In genomic region chr8:6207617-6208349, GRCm38 (mm10) we compare ENCODE assay signal across 14 mouse cellular contexts.
DNase-seq lines count a peak whose midpoint lies in the region; ATAC-seq and TF ChIP-seq lines count a peak whose summit lies in the region.
"Had no signal": no experiment of that assay in that cellular context is flagged by ENCODE, and none has a peak within 500 bp of the region (broad histone marks: within the 10 kb centered on the region; RNA-seq: fewer than 3 reads in every experiment).

No protein-coding gene starts in this region.

- no peaks in the 10 kb centered on the region for H3K9me3 ChIP-seq in hindbrain, embryonic 13.5 days
- no peaks in the 10 kb centered on the region for H3K9me3 ChIP-seq in midbrain, embryonic 16.5 days (replicated peaks; ENCODE audit: control insufficient read depth, low read length, poor library complexity, severe bottlenecking)
- H3K9me3 ChIP-seq in intestine, embryonic 16.5 days (ENCODE audit: control insufficient read depth, low read length), result no peaks in the 10 kb centered on the region
- H3K9me3 ChIP-seq: G1E had no signal

- H3K36me3 ChIP-seq in hindbrain, embryonic 13.5 days, result no peaks in the 10 kb centered on the region
- no peaks in the 10 kb centered on the region for H3K36me3 ChIP-seq in midbrain, embryonic 16.5 days (ENCODE audit: control insufficient read depth, insufficient read depth, low read length)
- no peaks in the 10 kb centered on the region for H3K36me3 ChIP-seq in intestine, embryonic 16.5 days (ENCODE audit: control insufficient read depth, insufficient read depth, low read length)
- H3K36me3 ChIP-seq: G1E had no signal

- H3K4me1 ChIP-seq in hindbrain, embryonic 13.5 days (replicated peaks), result peaks cover 10% of the 10 kb centered on the region
- H3K4me1 ChIP-seq in midbrain, embryonic 16.5 days (ENCODE audit: control insufficient read depth, insufficient read depth, low read length), result peaks cover 5% of the 10 kb centered on the region
- H3K4me1 ChIP-seq in intestine, embryonic 16.5 days (ENCODE audit: control insufficient read depth, insufficient read depth, low read length), result no peaks in the 10 kb centered on the region

- H3K4me2 ChIP-seq in hindbrain, embryonic 13.5 days, result no peak overlapping the region
- no peak overlapping the region for H3K4me2 ChIP-seq in midbrain, embryonic 16.5 days (ENCODE audit: low read length)
- no peak overlapping the region for H3K4me2 ChIP-seq in intestine, embryonic 16.5 days (ENCODE audit: low read depth, low read length)

- peak; percentile 38 to 54 for DNase-seq in cerebellum, postnatal 10 days
- no peak for DNase-seq in cerebellum, adult 11-12 months
- peak; percentile 85 for DNase-seq in brain, embryonic 14.5 days (ENCODE audit: low read depth)
- no peak for DNase-seq in spleen, postnatal 10 days (ENCODE audit: low spot score in 2 of 2)
- no peak for DNase-seq in heart, adult 8-10 months (ENCODE audit: low spot score)
- DNase-seq: cerebellum, adult 8-10 months; heart, adult 18-20 months; kidney, postnatal 25 days; lung, postnatal 10 days had no signal

- ATAC-seq in hindbrain, embryonic 13.5 days (ENCODE audit: low FRiP score), result peak; percentile 89
- ATAC-seq in midbrain, embryonic 16.5 days, result peak; percentile 76; the same call in 1 of the 2 replicates
- ATAC-seq in intestine, embryonic 16.5 days, result no peak

- H3K27me3 ChIP-seq in hindbrain, embryonic 13.5 days, result no peaks in the 10 kb centered on the region
- no peaks in the 10 kb centered on the region for H3K27me3 ChIP-seq in midbrain, embryonic 16.5 days (ENCODE audit: control insufficient read depth, insufficient read depth, low read depth, low read length)
- H3K27me3 ChIP-seq in intestine, embryonic 16.5 days (replicated peaks; ENCODE audit: control insufficient read depth, insufficient read depth, low read length), result no peaks in the 10 kb centered on the region

- H3K4me3 ChIP-seq in hindbrain, embryonic 13.5 days, result no peak overlapping the region
- no peak overlapping the region for H3K4me3 ChIP-seq in midbrain, embryonic 16.5 days (ENCODE audit: low read depth, low read length)
- no peak overlapping the region for H3K4me3 ChIP-seq in intestine, embryonic 16.5 days (ENCODE audit: low read length)
- H3K4me3 ChIP-seq: erythroblast, embryonic 14.5 days had no signal

- peak overlapping the region; percentile 72 for H3K27ac ChIP-seq in hindbrain, embryonic 13.5 days
- no peak overlapping the region for H3K27ac ChIP-seq in midbrain, embryonic 16.5 days (ENCODE audit: low read length)
- H3K27ac ChIP-seq in intestine, embryonic 16.5 days (ENCODE audit: low read length), result no peak overlapping the region

- 15% methylated on average over 2 of the region's 2 CpGs for WGBS in hindbrain, embryonic 13.5 days
- 27% methylated on average over 2 of the region's 2 CpGs for WGBS in midbrain, embryonic 16.5 days
- 57% methylated on average over 2 of the region's 2 CpGs for WGBS in intestine, embryonic 16.5 days

- no peak for TF ChIP-seq POLR2A in brain, embryonic 14.5 days (IDR thresholded peaks at IDR 0.05; ENCODE audit: borderline replicate concordance, extremely low read depth, insufficient read depth, insufficient read length, poor library complexity, severe bottlenecking)

- no peak overlapping the region for H3K9ac ChIP-seq in hindbrain, embryonic 13.5 days
- no peak overlapping the region for H3K9ac ChIP-seq in midbrain, embryonic 16.5 days (ENCODE audit: low read depth, low read length)
- H3K9ac ChIP-seq in intestine, embryonic 16.5 days (ENCODE audit: low read depth, low read length), result no peak overlapping the region

- no peak for TF ChIP-seq CTCF in brain, embryonic 14.5 days (IDR thresholded peaks at IDR 0.05; ENCODE audit: borderline replicate concordance, extremely low read depth, insufficient read depth, insufficient read length)

Comparison
In these comparisons a context has a peak if more than half of its experiments do, and no peak if none do; other contexts are left out.
1. DNase-seq: peak in cerebellum, postnatal 10 days (2 of 2) and brain, embryonic 14.5 days (single experiment); none in cerebellum, adult 11-12 months (single experiment), spleen, postnatal 10 days (0 of 2) and heart, adult 8-10 months (single experiment).